Mouse (Mus musculus) thymus, adult 2 months (tissue): ENCODE measurements around the gene Foxo4.

Source experiments
- CTCF ChIP-seq: fragments of 200-500 bp; IDR thresholded peaks from 2 replicates; pipeline ENCODE4 v1.5.1; 2012; ENCODE audit warnings: mild to moderate bottlenecking, control low read depth, low read length, moderate library complexity, borderline replicate concordance; ENCODE audit not compliant: control insufficient read depth, poor library complexity, insufficient read depth; ENCODE audit errors: extremely low read depth
- POLR2A ChIP-seq: fragments of 200-500 bp; IDR thresholded peaks from 2 replicates; pipeline ENCODE4 v1.6.1; 2012; ENCODE audit warnings: mild to moderate bottlenecking, low read length, control low read depth, moderate library complexity; ENCODE audit not compliant: control insufficient read depth, poor library complexity, insufficient read depth; ENCODE audit errors: extremely low read depth

GRCm38 (mm10) chrX:101287543-101287942 is 33.2 kb downstream of the Foxo4 start:
- TF ChIP-seq CTCF (no peak), POLR2A (no peak)
